Mouse (Mus musculus): ENCODE data around the gene Mroh9. TPM values are rescaled to one million over a fixed set of nuclear protein-coding genes. Genes with fewer than 3 reads are reported as not detected.

The Mroh9 gene
- polyA plus RNA-seq, 1 experiment from 2014 or later, result not detected

GRCm38 (mm10) chr1:163057363-163057762, 28.1 kb downstream of the Mroh9 start:
- Histone ChIP-seq H3K4me1 (no peaks in the 10 kb centered on the region), H3K27me3 (no peaks in the 10 kb centered on the region), H3K9ac (replicated peaks) (no peak overlapping the region), H3K36me3 (no peaks in the 10 kb centered on the region), H3K27ac (replicated peaks) (no peak overlapping the region), H3K4me2 (replicated peaks) (no peak overlapping the region), H3K4me3 (no peak overlapping the region), H3K9me3 (no peaks in the 10 kb centered on the region)
- 47% methylated on average over 2 of the region's 2 CpGs for WGBS
- no peak for ATAC-seq (ENCODE audit: low FRiP score, low read depth)

GRCm38 (mm10) chr1:163055629-163056028, 29.8 kb downstream of the Mroh9 start:
- no peak overlapping the region for H3K4me2 ChIP-seq (replicated peaks)
- no peak overlapping the region for H3K27ac ChIP-seq (replicated peaks)
- no peaks in the 10 kb centered on the region for H3K9me3 ChIP-seq
- no peak for ATAC-seq (ENCODE audit: low FRiP score, low read depth)
- no peaks in the 10 kb centered on the region for H3K4me1 ChIP-seq
- H3K36me3 ChIP-seq, result no peaks in the 10 kb centered on the region
- no peak overlapping the region for H3K9ac ChIP-seq (replicated peaks)
- no peak overlapping the region for H3K4me3 ChIP-seq
- H3K27me3 ChIP-seq, result no peaks in the 10 kb centered on the region

GRCm38 (mm10) chr1:163023075-163023474, 62.4 kb downstream of the Mroh9 start:
- H3K9ac ChIP-seq (replicated peaks), result no peak overlapping the region

GRCm38 (mm10) chr1:163009220-163009619, 76.2 kb downstream of the Mroh9 start:
- Histone ChIP-seq H3K4me3 (no peak overlapping the region), H3K9ac (replicated peaks) (no peak overlapping the region), H3K36me3 (no peaks in the 10 kb centered on the region), H3K27me3 (no peaks in the 10 kb centered on the region), H3K27ac (replicated peaks) (no peak overlapping the region), H3K4me1 (no peaks in the 10 kb centered on the region), H3K9me3 (no peaks in the 10 kb centered on the region), H3K4me2 (replicated peaks) (no peak overlapping the region)
- ATAC-seq (ENCODE audit: low FRiP score, low read depth), result no peak
- WGBS, result 73% methylated on average over 3 of the region's 3 CpGs

More at GRCm38 (mm10) chr1:163023075-163023474, 62.4 kb downstream of the Mroh9 start:
- no peak overlapping the region for H3K4me3 ChIP-seq
- H3K4me1 ChIP-seq, result no peaks in the 10 kb centered on the region
- no peaks in the 10 kb centered on the region for H3K36me3 ChIP-seq
- H3K27me3 ChIP-seq, result no peaks in the 10 kb centered on the region
- no peak for ATAC-seq (ENCODE audit: low FRiP score, low read depth)
- no peak overlapping the region for H3K27ac ChIP-seq (replicated peaks)
- no peak overlapping the region for H3K4me2 ChIP-seq (replicated peaks)
- no peaks in the 10 kb centered on the region for H3K9me3 ChIP-seq

- WGBS, result 95% methylated on average over 2 of the region's 2 CpGs
- Histone ChIP-seq H3K4me1 (no peaks in the 10 kb centered on the region), H3K4me2 (replicated peaks) (no peak overlapping the region), H3K27me3 (no peaks in the 10 kb centered on the region), H3K27ac (replicated peaks) (no peak overlapping the region), H3K4me3 (no peak overlapping the region), H3K36me3 (no peaks in the 10 kb centered on the region), H3K9ac (replicated peaks) (no peak overlapping the region), H3K9me3 (no peaks in the 10 kb centered on the region)
- ATAC-seq (ENCODE audit: low FRiP score, low read depth), result no peak
These were observed 82.0 kb downstream of the Mroh9 start for GRCm38 (mm10) chr1:163003496-163003895.

- no peak for ATAC-seq (ENCODE audit: low FRiP score, low read depth)
- Histone ChIP-seq H3K36me3 (no peaks in the 10 kb centered on the region), H3K9me3 (no peaks in the 10 kb centered on the region), H3K4me1 (no peaks in the 10 kb centered on the region), H3K4me3 (no peak overlapping the region), H3K27ac (replicated peaks) (no peak overlapping the region), H3K27me3 (no peaks in the 10 kb centered on the region), H3K9ac (replicated peaks) (no peak overlapping the region), H3K4me2 (replicated peaks) (no peak overlapping the region)
- WGBS, result 80% methylated on average over 4 of the region's 4 CpGs
These were observed 84.1 kb downstream of the Mroh9 start for GRCm38 (mm10) chr1:163001271-163001829.

- Histone ChIP-seq H3K36me3 (no peaks in the 10 kb centered on the region), H3K9ac (replicated peaks) (no peak overlapping the region), H3K9me3 (no peaks in the 10 kb centered on the region), H3K27me3 (no peaks in the 10 kb centered on the region), H3K4me1 (no peaks in the 10 kb centered on the region), H3K4me3 (no peak overlapping the region), H3K4me2 (replicated peaks) (no peak overlapping the region), H3K27ac (replicated peaks) (no peak overlapping the region)
- ATAC-seq (ENCODE audit: low FRiP score, low read depth), result no peak
- WGBS, result 91% methylated on average over 3 of the region's 3 CpGs
These were observed 97.9 kb downstream of the Mroh9 start for GRCm38 (mm10) chr1:162987546-162987945.

- no peaks in the 10 kb centered on the region for H3K36me3 ChIP-seq
- H3K4me2 ChIP-seq (replicated peaks), result no peak overlapping the region
- H3K27me3 ChIP-seq, result no peaks in the 10 kb centered on the region
- no peak overlapping the region for H3K4me3 ChIP-seq
- ATAC-seq (ENCODE audit: low FRiP score, low read depth), result no peak
- H3K9ac ChIP-seq (replicated peaks), result no peak overlapping the region
- no peaks in the 10 kb centered on the region for H3K4me1 ChIP-seq
- no peaks in the 10 kb centered on the region for H3K9me3 ChIP-seq
- WGBS, result 94% methylated on average over 1 of the region's 1 CpGs
- H3K27ac ChIP-seq (replicated peaks), result no peak overlapping the region
These were observed 98.7 kb downstream of the Mroh9 start for GRCm38 (mm10) chr1:162986777-162987176.

- H3K27me3 ChIP-seq, result no peaks in the 10 kb centered on the region
- H3K36me3 ChIP-seq, result no peaks in the 10 kb centered on the region
- H3K9ac ChIP-seq (replicated peaks), result no peak overlapping the region
- no peak overlapping the region for H3K4me3 ChIP-seq
- 72% methylated on average over 2 of the region's 2 CpGs for WGBS
- ATAC-seq (ENCODE audit: low FRiP score, low read depth), result no peak
- no peaks in the 10 kb centered on the region for H3K4me1 ChIP-seq
- no peak overlapping the region for H3K4me2 ChIP-seq (replicated peaks)
- H3K9me3 ChIP-seq, result no peaks in the 10 kb centered on the region
- no peak overlapping the region for H3K27ac ChIP-seq (replicated peaks)
These were observed 99.2 kb downstream of the Mroh9 start for GRCm38 (mm10) chr1:162986121-162986748.

- Histone ChIP-seq H3K4me1 (no peaks in the 10 kb centered on the region), H3K9ac (replicated peaks) (no peak within 1 kb of the TSS), H3K27me3 (no peaks in the 10 kb centered on the region), H3K4me3 (no peak within 1 kb of the TSS), H3K27ac (replicated peaks) (no peak within 1 kb of the TSS), H3K4me2 (replicated peaks) (no peak within 1 kb of the TSS), H3K9me3 (no peaks in the 10 kb centered on the region), H3K36me3 (no peaks in the 10 kb centered on the region)
- ATAC-seq (ENCODE audit: low FRiP score, low read depth), result no peak
- whole genome bisulfite sequencing, result 81% methylated on average over 1 of the region's 1 CpGs
These were observed 101.0 kb downstream of the Mroh9 start, which contains the start of gene Fmo3 for GRCm38 (mm10) chr1:162984428-162984827. Gene Fmo3, minus strand, starts transcription at chr1:162984528.

Other genes with a start within 250 kb of the Mroh9 start
- gene Fmo1, start 219.1 kb downstream of the Mroh9 start, polyA plus RNA-seq (2016; fragmentation: Nextera tagmentation; extraction: Ambion mirVana), result 25.0 and 26.9 TPM in 2 replicates
- gene Fmo2, start 186.9 kb downstream of the Mroh9 start, polyA plus RNA-seq (2016; fragmentation: Nextera tagmentation; extraction: Ambion mirVana), result 0.15 TPM in 1 of 2 replicates, not detected in the other
- gene Fmo6, start 148.2 kb downstream of the Mroh9 start, polyA plus RNA-seq (2016; fragmentation: Nextera tagmentation; extraction: Ambion mirVana), result not detected in 2 replicates
- not detected in 2 replicates for gene Fmo3, start 101.1 kb downstream of the Mroh9 start, polyA plus RNA-seq (2016; fragmentation: Nextera tagmentation; extraction: Ambion mirVana)
- gene Prrx1, start 228.0 kb upstream of the Mroh9 start, polyA plus RNA-seq (2016; fragmentation: Nextera tagmentation; extraction: Ambion mirVana), result 19.5 and 25.4 TPM in 2 replicates